Mouse (Mus musculus) CD4-positive helper T cell, adult 2 months (primary cell): Measurements from ENCODE around the gene Usp4.

Source experiments
- DNase-seq: peaks from one replicate; pipeline ENCODE4 v3.0.0-alpha.2; 2012; ENCODE audit warnings: low read depth, missing footprints, low spot score

Usp4 gene

GRCm38 (mm10) chr9:108341801-108342200 is 5.9 kb upstream of the Usp4 start:
- DNase-seq = no peak

- peak; percentile 46 for DNase-seq
Observed at GRCm38 (mm10) chr9:108342301-108342831, 5.3 kb upstream of the Usp4 start.

- DNase-seq = no peak
Observed at GRCm38 (mm10) chr9:108343331-108343730, 4.3 kb upstream of the Usp4 start.

DNA sequence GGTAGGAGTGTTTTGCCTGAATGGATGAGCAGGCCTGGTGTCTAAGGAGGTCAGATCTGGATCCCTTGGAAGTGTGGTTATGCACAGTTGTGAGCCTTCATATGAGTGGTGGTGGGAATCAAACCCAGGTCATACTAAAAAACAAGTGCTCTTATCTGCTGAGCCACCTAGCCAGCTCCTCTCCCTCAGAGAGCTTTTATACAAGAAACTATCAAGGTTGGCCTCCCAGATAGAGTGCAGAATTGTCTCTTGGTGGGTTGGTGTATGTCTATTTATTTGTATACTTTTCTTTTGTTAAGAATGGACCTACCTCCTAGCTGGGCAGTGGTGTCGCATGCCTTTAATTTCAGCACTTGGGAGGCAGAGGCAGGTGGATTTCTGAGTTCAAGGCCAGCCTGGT is 3.8 kb upstream of the Usp4 start:
- no peak for DNase-seq

- no peak for DNase-seq
Observed at GRCm38 (mm10) chr9:108344471-108344870, 3.2 kb upstream of the Usp4 start.

DNA sequence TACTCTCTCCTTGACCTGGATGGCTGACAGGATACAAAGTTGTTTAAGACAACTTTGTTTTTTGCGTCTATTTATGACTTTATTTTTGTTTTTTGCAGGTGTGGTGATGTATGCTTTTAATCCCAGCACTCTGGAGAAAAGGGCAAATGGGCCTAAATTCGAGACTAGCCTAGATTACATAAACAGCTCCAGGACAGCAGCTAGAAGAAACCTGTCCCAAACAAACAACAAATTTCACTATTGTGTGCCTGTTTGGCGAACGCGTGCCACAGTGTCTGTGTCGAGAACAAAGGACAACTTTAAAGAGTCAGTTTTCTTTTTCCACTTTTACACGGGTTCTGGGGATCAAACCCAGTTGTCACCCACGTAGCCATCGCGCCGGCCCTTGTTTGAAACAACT is 629 bp upstream of the Usp4 start:
- no peak for DNase-seq

GRCm38 (mm10) chr9:108348290-108348680 is 632 bp downstream of the Usp4 start:
- peak; percentile 40 for DNase-seq

DNA sequence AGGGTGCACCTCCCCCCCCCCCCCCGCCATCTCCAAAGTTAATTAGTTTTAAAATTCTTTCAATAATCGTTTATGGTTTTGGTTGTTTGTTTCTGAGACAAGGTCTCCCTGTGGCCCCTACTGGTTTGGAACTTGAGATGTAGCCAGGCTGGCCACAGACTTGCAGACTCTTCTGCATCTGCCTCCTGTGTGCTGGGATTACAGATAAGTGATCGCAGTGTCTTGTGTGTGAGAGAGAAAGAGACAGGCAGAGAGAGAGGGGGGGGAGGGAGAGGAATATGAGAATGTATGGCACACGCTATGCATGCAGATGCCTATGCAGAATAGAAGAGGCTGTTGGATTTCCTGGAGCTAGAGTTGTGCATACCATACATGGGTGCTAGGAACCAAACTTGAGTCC is 2.1 kb downstream of the Usp4 start:
- no peak for DNase-seq

GRCm38 (mm10) chr9:108378234-108378633 is 30.6 kb downstream of the Usp4 start:
- DNase-seq = no peak

DNA sequence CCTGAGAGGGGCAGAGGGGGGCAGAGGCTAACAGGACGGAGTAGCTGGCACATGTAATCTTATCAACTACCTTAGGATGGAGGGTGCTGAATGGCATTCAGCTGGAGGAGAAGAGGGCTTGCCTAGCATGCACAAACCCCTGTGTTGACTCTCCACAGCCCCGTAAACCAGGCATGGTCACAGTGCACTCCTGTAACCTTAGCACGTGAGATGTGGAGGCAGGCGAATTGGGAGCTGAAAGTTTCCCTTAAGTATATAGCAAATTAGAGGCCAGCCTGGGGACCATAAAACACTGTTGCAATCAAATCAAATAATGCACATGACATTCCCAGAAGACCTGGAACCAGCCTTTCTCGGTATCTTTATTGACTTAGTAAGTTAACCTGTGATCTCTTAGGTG is 31.1 kb downstream of the Usp4 start:
- no peak for DNase-seq

GRCm38 (mm10) chr9:108379294-108379693 is 31.6 kb downstream of the Usp4 start:
- DNase-seq = no peak

GRCm38 (mm10) chr9:108381382-108381781 is 33.7 kb downstream of the Usp4 start:
- DNase-seq = no peak

DNA sequence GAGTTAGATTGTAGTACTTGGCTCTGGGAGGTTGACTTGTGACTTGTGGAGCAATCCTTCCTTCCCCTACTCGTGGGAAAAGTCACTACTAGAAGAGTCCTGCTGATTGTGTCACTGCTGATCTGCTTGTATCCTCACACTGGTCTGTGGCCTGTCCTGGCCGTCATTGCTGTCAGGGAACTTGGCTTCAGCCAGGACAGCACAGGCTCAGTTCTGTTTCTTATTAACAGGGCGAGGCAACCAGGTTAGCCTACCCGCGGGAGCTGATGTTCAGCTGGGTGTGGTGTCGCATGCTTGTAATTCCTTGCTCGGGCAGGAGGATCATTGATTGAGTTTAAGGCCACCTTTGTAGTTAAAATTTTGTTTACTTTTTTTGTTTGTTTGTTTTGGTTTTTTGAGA is 37.4 kb downstream of the Usp4 start:
- no peak for DNase-seq

- no peak for DNase-seq
Observed at GRCm38 (mm10) chr9:108386816-108387215, 39.2 kb downstream of the Usp4 start.

GRCm38 (mm10) chr9:108388601-108389000 is 40.9 kb downstream of the Usp4 start:
- no peak for DNase-seq

DNA sequence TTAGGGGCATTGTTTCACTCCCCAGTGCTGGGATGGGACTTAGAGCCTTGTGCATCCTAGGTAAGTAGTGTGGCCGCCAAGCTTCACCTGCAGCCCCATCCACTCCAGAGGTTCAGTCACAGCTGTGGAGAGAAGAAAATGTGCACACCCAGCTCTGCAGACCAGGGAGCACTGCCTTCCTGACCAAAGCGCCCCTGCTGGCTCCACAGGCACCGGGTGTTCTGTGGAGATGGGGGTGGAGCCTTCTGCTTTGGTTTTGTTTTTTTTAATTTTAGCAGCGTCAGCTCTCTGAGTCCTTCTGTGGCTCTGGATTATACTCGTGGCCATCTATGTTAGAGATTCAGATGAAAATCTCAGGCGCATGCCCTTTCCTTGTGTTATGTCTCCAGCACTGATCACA is 41.6 kb downstream of the Usp4 start:
- no peak for DNase-seq

DNA sequence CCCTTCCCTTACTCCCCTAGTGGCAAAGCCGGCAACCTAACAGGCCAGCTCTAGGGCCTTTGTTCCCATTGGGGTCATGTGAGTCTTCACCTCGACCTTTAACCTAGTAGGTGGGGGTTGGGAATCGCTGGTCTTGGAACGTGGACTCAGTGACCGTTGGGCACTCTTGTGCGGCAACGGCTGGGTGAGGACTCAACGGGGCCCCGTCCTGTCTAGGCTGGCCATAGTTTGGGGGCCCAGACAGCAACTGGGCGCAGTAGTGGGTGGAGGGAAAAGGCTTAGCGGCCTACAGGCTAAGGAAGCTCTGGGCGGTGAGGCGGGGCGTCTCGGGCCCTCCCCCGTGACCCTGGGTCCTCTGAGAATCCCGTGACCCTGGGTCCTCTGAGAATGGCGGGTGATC is 45.0 kb downstream of the Usp4 start, which contains the start of gene 1700102P08Rik:
Gene 1700102P08Rik (plus strand): TSS at position 130 of the 400 bp plus-strand sequence.
- DNase-seq = no peak

- DNase-seq = no peak
Observed at GRCm38 (mm10) chr9:108394191-108394590, 46.5 kb downstream of the Usp4 start.

DNA sequence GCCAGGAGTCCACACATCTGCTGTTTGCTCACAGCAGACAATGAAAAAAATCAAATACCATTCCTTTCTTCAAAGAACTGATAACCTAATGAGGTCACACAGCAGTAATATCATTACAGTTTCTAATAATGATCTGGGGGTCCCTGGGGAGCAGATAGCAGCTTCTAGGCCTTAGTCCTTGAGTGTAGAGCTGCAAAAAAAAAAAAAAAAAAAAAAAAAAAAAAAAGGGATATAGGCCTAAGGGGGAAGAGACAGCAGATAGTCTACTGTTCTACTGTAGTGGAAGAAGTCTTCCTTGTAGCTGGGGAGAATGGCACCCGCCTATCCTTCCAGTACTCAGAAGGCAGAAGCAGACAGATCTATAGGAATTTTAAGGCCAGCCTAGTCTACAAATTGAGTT is 47.8 kb downstream of the Usp4 start:
- DNase-seq = no peak

GRCm38 (mm10) chr9:108398324-108398723 is 50.7 kb downstream of the Usp4 start:
- no peak for DNase-seq

DNA sequence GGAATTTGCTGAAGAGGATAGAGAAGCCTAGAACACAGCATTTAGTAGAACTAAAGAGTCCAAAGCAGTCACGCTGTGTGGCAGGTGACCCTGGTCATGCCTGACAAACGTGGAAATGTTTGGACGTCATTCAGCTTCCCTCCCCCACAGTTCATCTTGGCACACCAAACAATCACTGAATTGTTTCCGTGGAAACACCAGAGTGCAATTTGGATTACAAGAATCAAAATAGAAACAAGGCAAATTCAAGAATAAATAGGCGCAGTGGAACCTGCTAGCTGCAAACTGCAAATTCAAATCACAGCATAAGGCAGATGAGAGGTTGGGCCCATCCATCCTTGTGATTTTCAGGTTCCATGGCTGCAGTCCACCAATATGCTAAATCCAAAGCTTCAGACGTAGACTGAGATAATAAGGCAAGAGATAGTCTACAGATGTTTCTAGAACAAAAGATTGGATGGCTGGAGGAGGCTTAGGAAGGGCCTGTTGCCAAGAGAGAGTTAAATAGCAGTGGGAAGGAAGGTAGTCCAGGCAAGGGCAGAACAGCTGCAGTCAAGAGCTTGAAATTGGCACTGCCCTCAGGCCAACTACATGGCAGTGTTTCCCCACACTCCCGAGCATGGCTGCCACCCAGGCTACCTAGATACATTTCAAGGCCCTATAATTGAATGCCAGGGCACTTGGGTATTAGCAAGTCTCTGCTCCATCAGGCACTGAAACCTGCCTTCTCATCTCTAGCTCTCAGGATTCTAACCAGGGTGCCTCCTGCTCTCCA is 53.7 kb downstream of the Usp4 start:
- DNase-seq = no peak

DNA sequence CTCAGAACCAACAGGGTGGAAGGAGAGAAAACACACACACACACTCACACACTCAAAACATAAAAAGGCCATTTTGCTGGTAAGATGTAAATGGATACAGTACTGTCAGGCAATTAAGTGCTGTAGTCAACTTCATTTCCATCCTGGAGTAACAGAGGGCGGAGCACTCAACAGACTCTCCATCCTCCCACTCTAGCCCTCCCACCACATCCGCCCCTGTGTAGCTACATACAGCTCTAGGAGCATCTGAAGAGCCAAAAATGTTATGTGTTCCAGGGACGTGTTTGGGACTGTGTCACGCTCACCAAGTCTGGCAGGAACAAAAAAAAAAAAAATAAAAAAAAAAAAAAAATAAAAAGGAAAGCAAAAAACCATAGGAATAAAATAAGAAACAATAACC is 55.4 kb downstream of the Usp4 start:
- DNase-seq = no peak

GRCm38 (mm10) chr9:108404451-108404850 is 56.8 kb downstream of the Usp4 start:
- no peak for DNase-seq

- no peak for DNase-seq
Observed at GRCm38 (mm10) chr9:108409535-108409934, 61.9 kb downstream of the Usp4 start.
